In genomic region chr5:106417210-106417609, GRCm38 (mm10) we compare ENCODE assay signal across 9 mouse cellular contexts. TPM values are rescaled to one million over a fixed set of nuclear protein-coding genes. Genes with fewer than 3 reads are reported as not detected.
DNase-seq lines count a peak whose midpoint lies in the region; ATAC-seq and TF ChIP-seq lines count a peak whose summit lies in the region.
"Had no signal": no experiment of that assay in that cellular context is flagged by ENCODE, and none has a peak within 500 bp of the region (broad histone marks: within the 10 kb centered on the region; RNA-seq: fewer than 3 reads in every experiment).

No protein-coding gene starts in this region.

- H3K27ac ChIP-seq in kidney, adult 2 months (ENCODE audit: insufficient read depth, low read depth, low read length) = no peak overlapping the region
- no peak overlapping the region for H3K27ac ChIP-seq in ES-Bruce4 (ENCODE audit: insufficient read depth, low read length)
- H3K27ac ChIP-seq in intestine, embryonic 15.5 days = no peak overlapping the region

- 0 out of 2 replicates have a peak, but pooled peaks cover 4% of the 10 kb centered on the region for H3K4me1 ChIP-seq in kidney, adult 2 months (ENCODE audit: control insufficient read depth, insufficient read depth, low read length)
- H3K4me1 ChIP-seq in ES-Bruce4 (ENCODE audit: control insufficient read depth, insufficient read depth, low read length) = no peaks in the 10 kb centered on the region
- no peaks in the 10 kb centered on the region for H3K4me1 ChIP-seq in intestine, embryonic 15.5 days (replicated peaks)

- H3K36me3 ChIP-seq in kidney, adult 2 months (ENCODE audit: control insufficient read depth, insufficient read depth, low read length) = no peaks in the 10 kb centered on the region
- no peaks in the 10 kb centered on the region for H3K36me3 ChIP-seq in ES-Bruce4 (ENCODE audit: control insufficient read depth, insufficient read depth, low read length, poor library complexity, severe bottlenecking)
- H3K36me3 ChIP-seq in intestine, embryonic 15.5 days = no peaks in the 10 kb centered on the region

- peak; percentile 34 for ATAC-seq in intestine, embryonic 15.5 days

- no peak for TF ChIP-seq CTCF in kidney, adult 2 months (conservative IDR thresholded peaks at IDR 0.05; ENCODE audit: insufficient read depth, insufficient read length, low read depth, low read length)
- TF ChIP-seq CTCF in ES-Bruce4 (IDR thresholded peaks at IDR 0.05; ENCODE audit: low read depth, low read length) = peak; percentile 56

- no peaks in the 10 kb centered on the region for H3K27me3 ChIP-seq in kidney, adult 2 months (replicated peaks; ENCODE audit: control insufficient read depth, insufficient read depth, low read length)
- no peaks in the 10 kb centered on the region for H3K27me3 ChIP-seq in ES-Bruce4 (ENCODE audit: control insufficient read depth, insufficient read depth, low read length, poor library complexity, severe bottlenecking)
- no peaks in the 10 kb centered on the region for H3K27me3 ChIP-seq in intestine, embryonic 15.5 days (replicated peaks)

- intact Hi-C loops in left cerebral cortex, postnatal 25 days (cut with DNase I) = no loop called here

- H3K9ac ChIP-seq in ES-Bruce4 (ENCODE audit: low read depth, poor library complexity, severe bottlenecking) = no peak overlapping the region
- no peak overlapping the region for H3K9ac ChIP-seq in intestine, embryonic 15.5 days

- no peak overlapping the region for H3K4me2 ChIP-seq in intestine, embryonic 15.5 days (replicated peaks)

- no peak overlapping the region for H3K4me3 ChIP-seq in kidney, adult 2 months (ENCODE audit: insufficient read depth, low read depth, low read length)
- no peak overlapping the region for H3K4me3 ChIP-seq in ES-Bruce4 (ENCODE audit: low read depth, low read length)
- no peak overlapping the region for H3K4me3 ChIP-seq in intestine, embryonic 15.5 days (replicated peaks)

- DNase-seq in kidney, postnatal 4 days = peak; percentile 26 to 46
- DNase-seq in kidney, adult 2 months = no peak
- peak; percentile 14 for DNase-seq in adrenal gland, postnatal 14 days
- DNase-seq in MN1 (ENCODE audit: low spot score) = no peak
- DNase-seq in heart, adult 9 months (ENCODE audit: low spot score in 2 of 2) = no peak
- DNase-seq in left cerebral cortex, postnatal 25 days (ENCODE audit: low spot score in 2 of 2) = no peak

- WGBS in kidney, adult 2 months = 40% methylated on average over 7 of the region's 7 CpGs
- 29% methylated on average over 7 of the region's 7 CpGs for WGBS in intestine, embryonic 15.5 days

- no peak for TF ChIP-seq EP300 in ES-Bruce4 (IDR thresholded peaks at IDR 0.05; ENCODE audit: insufficient read depth, low read depth, low read length)

- TF ChIP-seq POLR2A in kidney, adult 2 months (IDR thresholded peaks at IDR 0.05; ENCODE audit: low read depth, low read length) = no peak
- no peak for TF ChIP-seq POLR2A in ES-Bruce4 (IDR thresholded peaks at IDR 0.05; ENCODE audit: insufficient read depth, low read length)

- H3K9me3 ChIP-seq in ES-Bruce4 (replicated peaks; ENCODE audit: control insufficient read depth, insufficient read depth, low read length, poor library complexity, severe bottlenecking) = no peaks in the 10 kb centered on the region
- H3K9me3 ChIP-seq in intestine, embryonic 15.5 days = no peaks in the 10 kb centered on the region

RNA-seq across cellular contexts. Expression of gene Barhl2, which starts 40.8 kb away (rescaled TPM):
- not detected in 2 replicates for polyA plus RNA-seq in kidney, adult 2 months (2012; rRNA removed)
- polyA plus RNA-seq in ES-Bruce4 (2011; ENCODE audit: insufficient read depth, insufficient read length, low read depth, missing spikeins) = 0.34 TPM in 1 of 2 replicates, not detected in the other
- not detected in 2 replicates for total RNA-seq in adrenal gland, postnatal 14 days (2021)
- polyA plus RNA-seq in intestine, embryonic 15.5 days (2015; fragmentation: Nextera tagmentation; extraction: Ambion mirVana) = not detected in 2 replicates
- 1 to 10 TPM in 1 of 2 experiments, under 1 TPM in 1; 0.82 to 1.5 TPM for total RNA-seq in left cerebral cortex, postnatal 25 days (2021)
- polyA plus RNA-seq: large intestine, adult 2 months had no signal

Comparison
In these comparisons a context has a peak if more than half of its experiments do, and no peak if none do; other contexts are left out.
1. DNase-seq: peak in kidney, postnatal 4 days (2 of 2) and adrenal gland, postnatal 14 days (single experiment); none in kidney, adult 2 months (single experiment), MN1 (single experiment), heart, adult 9 months (0 of 2) and left cerebral cortex, postnatal 25 days (0 of 2).